Comparison of ENCODE assay signal across 13 mouse cellular contexts in genomic region chr5:121892281-121892680, GRCm38 (mm10). TPM values are rescaled to one million over a fixed set of nuclear protein-coding genes. Genes with fewer than 3 reads are reported as not detected.
A peak's percentile ranks its signal among the peaks of the same experiment; 100 is the strongest.
DNase-seq lines count a peak whose midpoint lies in the region; ATAC-seq and TF ChIP-seq lines count a peak whose summit lies in the region.
"Had no signal": no experiment of that assay in that cellular context is flagged by ENCODE, and none has a peak within 500 bp of the region (broad histone marks: within the 10 kb centered on the region; RNA-seq: fewer than 3 reads in every experiment).

No protein-coding gene starts in this region.

- peak; percentile 76 for ATAC-seq in frontal cortex, adult (ENCODE audit: low TSS enrichment)
- no peak for ATAC-seq in hindbrain, embryonic 14.5 days (ENCODE audit: low FRiP score)
- ATAC-seq: inflammation-experienced regulatory T-cells, adult 6 months had no signal

- H3K4me3 ChIP-seq in E14TG2a.4 (replicated peaks; ENCODE audit: low read length): peak overlapping the region; percentile 49
- H3K4me3 ChIP-seq in hindbrain, embryonic 14.5 days (replicated peaks; ENCODE audit: low read length): no peak overlapping the region
- H3K4me3 ChIP-seq: lung, embryonic 15.5 days had no signal

- no peaks in the 10 kb centered on the region for H3K36me3 ChIP-seq in E14TG2a.4 (ENCODE audit: insufficient read depth, low read length)
- H3K36me3 ChIP-seq in hindbrain, embryonic 14.5 days (replicated peaks; ENCODE audit: control insufficient read depth, insufficient read depth): no peaks in the 10 kb centered on the region
- H3K36me3 ChIP-seq: lung, embryonic 15.5 days had no signal

- intact Hi-C loops in left cerebral cortex, postnatal 25 days (cut with DNase I): loop anchor here (2.0 to 5.0 kb wide), 4 partner anchors 33 to 190 kb away; no protein-coding TSS in a partner anchor

- no peak for TF ChIP-seq CTCF in E14TG2a.4 (conservative IDR thresholded peaks at IDR 0.05; ENCODE audit: low read length)

- H3K9ac ChIP-seq in hindbrain, embryonic 14.5 days: no peak overlapping the region
- H3K9ac ChIP-seq: lung, embryonic 15.5 days had no signal

- WGBS in hindbrain, embryonic 14.5 days: 83% methylated on average over 14 of the region's 14 CpGs

- peaks cover 69% of the 10 kb centered on the region for H3K4me1 ChIP-seq in E14TG2a.4 (replicated peaks; ENCODE audit: low read depth, low read length)
- H3K4me1 ChIP-seq in hindbrain, embryonic 14.5 days (replicated peaks; ENCODE audit: control insufficient read depth, insufficient read depth, low read length): peaks cover 14% of the 10 kb centered on the region

- peaks cover 19% of the 10 kb centered on the region for H3K27me3 ChIP-seq in E14TG2a.4 (ENCODE audit: insufficient read depth, low read length)
- H3K27me3 ChIP-seq in hindbrain, embryonic 14.5 days (ENCODE audit: control insufficient read depth, insufficient read depth, low read length): no peaks in the 10 kb centered on the region

- H3K4me2 ChIP-seq in hindbrain, embryonic 14.5 days (replicated peaks): no peak overlapping the region
- H3K4me2 ChIP-seq: lung, embryonic 15.5 days had no signal

- DNase-seq in layer of hippocampus, adult 9-11 months: peak; percentile 80
- DNase-seq in left cerebral cortex, postnatal 25 days (ENCODE audit: low spot score in 2 of 2): peak; percentile 77 to 96
- DNase-seq in hindbrain, embryonic 14.5 days (ENCODE audit: low spot score): no peak
- DNase-seq in yolk sac, embryonic 10.5 days (ENCODE audit: low spot score): no peak
- DNase-seq in cerebellum, postnatal 36 days: no peak
- no peak for DNase-seq in embryo, embryonic 10.5 days (ENCODE audit: low spot score)
- DNase-seq: adrenal gland, postnatal 10 days; thymus, adult 2 months had no signal

- H3K27ac ChIP-seq in hindbrain, embryonic 14.5 days: no peak overlapping the region
- H3K27ac ChIP-seq: kidney, postnatal 0 days; lung, embryonic 15.5 days had no signal

- peaks cover 5% of the 10 kb centered on the region; the same call in 1 of the 2 replicates for H3K9me3 ChIP-seq in E14TG2a.4 (ENCODE audit: low read length)
- H3K9me3 ChIP-seq in hindbrain, embryonic 14.5 days (ENCODE audit: control insufficient read depth, low read length): no peaks in the 10 kb centered on the region
- H3K9me3 ChIP-seq: lung, embryonic 15.5 days had no signal

RNA-seq across cellular contexts. Expression of gene Pheta1, which starts 43.5 kb away (rescaled TPM):
- 10 to 100 TPM in 1 of 2 experiments, 1 to 10 TPM in 1; 7.4 to 11.2 TPM for total RNA-seq in left cerebral cortex, postnatal 25 days (2021)
- 28.7 and 32.3 TPM in 2 replicates for polyA plus RNA-seq in hindbrain, embryonic 14.5 days (2014; fragmentation: Nextera tagmentation; extraction: Ambion mirVana)

RNA-seq across cellular contexts. Expression of gene Sh2b3, which starts 54.8 kb away (rescaled TPM):
- 10 to 100 TPM; 21.6 to 22.1 TPM for total RNA-seq in left cerebral cortex, postnatal 25 days (2021)
- polyA plus RNA-seq in hindbrain, embryonic 14.5 days (2014; fragmentation: Nextera tagmentation; extraction: Ambion mirVana): 8.8 and 9.1 TPM in 2 replicates

Comparison
In these comparisons a context has a peak if more than half of its experiments do, and no peak if none do; other contexts are left out.
1. DNase-seq: peak in layer of hippocampus, adult 9-11 months (single experiment) and left cerebral cortex, postnatal 25 days (2 of 2); none in hindbrain, embryonic 14.5 days (single experiment), yolk sac, embryonic 10.5 days (single experiment), cerebellum, postnatal 36 days (0 of 2) and embryo, embryonic 10.5 days (single experiment).